In the genomic region with DNA sequence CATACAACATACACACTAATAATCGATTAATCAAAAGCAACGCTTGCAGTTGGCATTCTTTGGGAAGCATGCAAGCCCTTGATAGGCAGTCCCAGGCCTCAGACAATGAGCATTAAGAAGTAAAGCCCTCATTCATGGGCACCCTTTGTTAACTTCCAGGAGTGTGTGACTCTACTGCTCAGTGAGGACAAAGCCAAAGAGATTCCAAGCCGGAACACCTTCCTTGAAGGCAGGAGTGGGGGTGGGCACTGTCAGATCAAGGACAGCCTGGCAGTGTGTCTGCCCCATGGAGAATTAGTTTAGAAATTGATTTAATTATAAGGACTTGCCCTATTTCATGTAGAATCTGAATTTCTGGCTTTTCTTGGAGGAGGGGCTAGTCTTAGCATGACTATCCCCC, we compare ENCODE assay signal across 20 mouse cellular contexts.
DNase-seq lines count a peak whose midpoint lies in the region; ATAC-seq lines count a peak whose summit lies in the region.
"Had no signal": no experiment of that assay in that cellular context is flagged by ENCODE, and none has a peak within 500 bp of the region (broad histone marks: within the 10 kb centered on the region; RNA-seq: fewer than 3 reads in every experiment).

No protein-coding gene starts in this region.

- H3K4me1 ChIP-seq in hindbrain, embryonic 16.5 days (ENCODE audit: control insufficient read depth, insufficient read depth, low read depth, low read length), result peaks cover 9% of the 10 kb centered on the region; the same call in 1 of the 2 replicates
- peaks cover 22% of the 10 kb centered on the region for H3K4me1 ChIP-seq in hindbrain, embryonic 13.5 days (replicated peaks)
- peaks cover 11% of the 10 kb centered on the region; the same call in 1 of the 2 replicates for H3K4me1 ChIP-seq in midbrain, embryonic 11.5 days (ENCODE audit: control insufficient read depth, insufficient read depth, low read length)
- peaks cover 13% of the 10 kb centered on the region for H3K4me1 ChIP-seq in midbrain, embryonic 13.5 days (replicated peaks)
- H3K4me1 ChIP-seq in limb, embryonic 12.5 days (replicated peaks), result peaks cover 38% of the 10 kb centered on the region

- H3K27ac ChIP-seq in hindbrain, embryonic 16.5 days (ENCODE audit: low read depth, low read length), result no peak overlapping the region
- H3K27ac ChIP-seq in hindbrain, embryonic 13.5 days, result no peak overlapping the region
- H3K27ac ChIP-seq in midbrain, embryonic 11.5 days (ENCODE audit: low read depth, low read length), result no peak overlapping the region
- no peak overlapping the region for H3K27ac ChIP-seq in midbrain, embryonic 13.5 days
- H3K27ac ChIP-seq in limb, embryonic 12.5 days, result peak overlapping the region; percentile 74
- H3K27ac ChIP-seq: forebrain, embryonic 13.5 days; gastrocnemius, adult 2 months; heart, embryonic 10.5 days; intestine, embryonic 15.5 days had no signal

- H3K36me3 ChIP-seq in hindbrain, embryonic 16.5 days (ENCODE audit: control insufficient read depth, insufficient read depth, low read length), result no peaks in the 10 kb centered on the region
- no peaks in the 10 kb centered on the region for H3K36me3 ChIP-seq in hindbrain, embryonic 13.5 days
- H3K36me3 ChIP-seq in midbrain, embryonic 11.5 days (ENCODE audit: control insufficient read depth, insufficient read depth, low read length), result no peaks in the 10 kb centered on the region
- H3K36me3 ChIP-seq in midbrain, embryonic 13.5 days, result no peaks in the 10 kb centered on the region
- H3K36me3 ChIP-seq in limb, embryonic 12.5 days, result no peaks in the 10 kb centered on the region
- H3K36me3 ChIP-seq: embryonic facial prominence, embryonic 12.5 days; heart, embryonic 10.5 days; intestine, embryonic 15.5 days had no signal

- H3K4me3 ChIP-seq in hindbrain, embryonic 16.5 days (ENCODE audit: low read length), result no peak overlapping the region
- H3K4me3 ChIP-seq in hindbrain, embryonic 13.5 days, result no peak overlapping the region
- no peak overlapping the region for H3K4me3 ChIP-seq in midbrain, embryonic 11.5 days (ENCODE audit: low read depth, low read length)
- H3K4me3 ChIP-seq in midbrain, embryonic 13.5 days (replicated peaks), result no peak overlapping the region
- H3K4me3 ChIP-seq in limb, embryonic 12.5 days (replicated peaks), result no peak overlapping the region
- H3K4me3 ChIP-seq: embryonic facial prominence, embryonic 12.5 days; forebrain, embryonic 13.5 days; gastrocnemius, adult 2 months; heart, embryonic 10.5 days; intestine, embryonic 15.5 days had no signal

- no peak overlapping the region for H3K9ac ChIP-seq in hindbrain, embryonic 16.5 days (ENCODE audit: low read depth, low read length)
- H3K9ac ChIP-seq in hindbrain, embryonic 13.5 days, result no peak overlapping the region
- no peak overlapping the region for H3K9ac ChIP-seq in midbrain, embryonic 11.5 days (ENCODE audit: low read length)
- H3K9ac ChIP-seq in midbrain, embryonic 13.5 days (replicated peaks), result no peak overlapping the region
- H3K9ac ChIP-seq in limb, embryonic 12.5 days (replicated peaks), result no peak overlapping the region
- H3K9ac ChIP-seq: embryonic facial prominence, embryonic 12.5 days; forebrain, embryonic 13.5 days; intestine, embryonic 15.5 days had no signal

- 0 out of 2 replicates have a peak, but pooled peaks have one; percentile 34 for ATAC-seq in hindbrain, embryonic 16.5 days
- no peak for ATAC-seq in hindbrain, embryonic 13.5 days (ENCODE audit: low FRiP score)
- ATAC-seq in midbrain, embryonic 11.5 days (ENCODE audit: low FRiP score), result 0 out of 2 replicates have a peak, but pooled peaks have one; percentile 30
- ATAC-seq in midbrain, embryonic 13.5 days, result no peak
- ATAC-seq in limb, embryonic 12.5 days (ENCODE audit: insufficient number of reproducible peaks, insufficient read depth, low FRiP score, low TSS enrichment, low read depth), result no peak
- ATAC-seq: forebrain, embryonic 13.5 days; intestine, embryonic 15.5 days had no signal

- WGBS in hindbrain, embryonic 16.5 days, result 46% methylated on average over 3 of the region's 3 CpGs
- WGBS in hindbrain, embryonic 13.5 days, result 52% methylated on average over 3 of the region's 3 CpGs
- WGBS in midbrain, embryonic 11.5 days, result 23% methylated on average over 3 of the region's 3 CpGs
- WGBS in midbrain, embryonic 13.5 days, result 12% methylated on average over 3 of the region's 3 CpGs
- 85% methylated on average over 3 of the region's 3 CpGs for WGBS in limb, embryonic 12.5 days

- no peak overlapping the region for H3K4me2 ChIP-seq in hindbrain, embryonic 16.5 days (ENCODE audit: low read length)
- no peak overlapping the region for H3K4me2 ChIP-seq in hindbrain, embryonic 13.5 days
- H3K4me2 ChIP-seq in midbrain, embryonic 11.5 days, result no peak overlapping the region
- H3K4me2 ChIP-seq in midbrain, embryonic 13.5 days (replicated peaks), result no peak overlapping the region
- H3K4me2 ChIP-seq in limb, embryonic 12.5 days, result no peak overlapping the region
- H3K4me2 ChIP-seq: embryonic facial prominence, embryonic 12.5 days; forebrain, embryonic 13.5 days; intestine, embryonic 15.5 days had no signal

- H3K9me3 ChIP-seq in hindbrain, embryonic 16.5 days (ENCODE audit: control insufficient read depth, low read length), result no peaks in the 10 kb centered on the region
- no peaks in the 10 kb centered on the region for H3K9me3 ChIP-seq in hindbrain, embryonic 13.5 days
- no peaks in the 10 kb centered on the region for H3K9me3 ChIP-seq in midbrain, embryonic 11.5 days (ENCODE audit: control insufficient read depth, low read length)
- H3K9me3 ChIP-seq in midbrain, embryonic 13.5 days, result no peaks in the 10 kb centered on the region
- H3K9me3 ChIP-seq in limb, embryonic 12.5 days, result no peaks in the 10 kb centered on the region
- H3K9me3 ChIP-seq: embryonic facial prominence, embryonic 12.5 days; forebrain, embryonic 13.5 days; heart, embryonic 10.5 days; intestine, embryonic 15.5 days had no signal

- no peaks in the 10 kb centered on the region for H3K27me3 ChIP-seq in hindbrain, embryonic 16.5 days (replicated peaks; ENCODE audit: control insufficient read depth, insufficient read depth, low read length)
- no peaks in the 10 kb centered on the region for H3K27me3 ChIP-seq in hindbrain, embryonic 13.5 days
- H3K27me3 ChIP-seq in midbrain, embryonic 11.5 days (ENCODE audit: control insufficient read depth, insufficient read depth, low read length), result no peaks in the 10 kb centered on the region
- H3K27me3 ChIP-seq in midbrain, embryonic 13.5 days, result no peaks in the 10 kb centered on the region
- peaks cover 4% of the 10 kb centered on the region; the same call in 1 of the 2 replicates for H3K27me3 ChIP-seq in limb, embryonic 12.5 days
- H3K27me3 ChIP-seq: embryonic facial prominence, embryonic 12.5 days; forebrain, embryonic 13.5 days; intestine, embryonic 15.5 days had no signal

- peak; percentile 87 for DNase-seq in midbrain, embryonic 11.5 days (ENCODE audit: low spot score, missing footprints)
- DNase-seq in spleen, postnatal 10 days (ENCODE audit: low spot score in 2 of 2), result no peak
- DNase-seq in layer of hippocampus, adult 11-12 months (ENCODE audit: low spot score), result no peak
- DNase-seq: adrenal gland, adult 8-10 months; cerebellum, adult 11 months; cerebellum, adult 8-10 months; cerebellum, postnatal 14 days; embryo, embryonic 11 days; gastrocnemius, adult 2 months; gastrocnemius, postnatal 25 days; heart, postnatal 10 days; heart, postnatal 4 days had no signal

Comparison
In these comparisons a context has a peak if more than half of its experiments do, and no peak if none do; other contexts are left out.
1. ATAC-seq: peak in hindbrain, embryonic 16.5 days (single experiment) and midbrain, embryonic 11.5 days (single experiment); none in hindbrain, embryonic 13.5 days (single experiment), midbrain, embryonic 13.5 days (single experiment) and limb, embryonic 12.5 days (single experiment).